Mouse (Mus musculus): ENCODE data around the gene Snupn.

GRCm38 (mm10) chr9:56936861-56937222 lies 13.8 kb upstream of the Snupn start:
- TF ChIP-seq POLR2A (IDR thresholded peaks at IDR 0.05; ENCODE audit: borderline replicate concordance, insufficient read depth, low read length) (no peak), CTCF (IDR thresholded peaks at IDR 0.05; ENCODE audit: borderline replicate concordance, insufficient read depth, low read depth, low read length) (no peak)

All from cerebellum, adult 2 months (tissue).